Mouse (Mus musculus): Measurements from ENCODE around the gene Trim10. TPM values are rescaled to one million over a fixed set of nuclear protein-coding genes. Genes with fewer than 3 reads are reported as not detected.

Gene Trim10
- polyA plus RNA-seq, 1 experiment, result not detected

DNA sequence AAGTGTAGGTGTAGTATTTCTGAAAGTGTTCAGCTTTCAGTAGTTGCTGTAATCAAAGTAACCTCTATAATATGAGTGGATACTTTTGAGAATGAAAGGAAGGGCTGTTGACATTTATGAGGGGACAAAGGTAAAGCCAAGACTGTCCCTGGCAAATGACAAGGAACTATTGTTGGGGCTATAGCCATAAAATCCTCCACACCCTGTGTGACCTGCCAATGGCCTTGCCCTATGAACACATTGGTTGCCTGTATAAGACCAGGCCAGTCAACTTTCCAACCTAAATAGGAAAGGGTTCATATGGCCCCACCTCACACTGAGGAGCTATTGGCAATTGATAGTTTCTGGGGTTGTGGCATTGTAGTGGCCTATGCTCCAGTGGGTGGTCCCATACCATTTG is 27.7 kb downstream of the Trim10 start:
- H3K4me3 ChIP-seq (ENCODE audit: control insufficient read depth, low read depth, low read length), result no peak overlapping the region
- H3K27ac ChIP-seq (ENCODE audit: control insufficient read depth, insufficient read depth, low read depth, low read length), result no peak overlapping the region
- TF ChIP-seq POLR2A (IDR thresholded peaks at IDR 0.05; ENCODE audit: control insufficient read depth, low read depth, low read length) (no peak), CTCF (IDR thresholded peaks at IDR 0.05; ENCODE audit: control insufficient read depth, insufficient read depth, insufficient replicate concordance, low read depth, low read length) (no peak)
- no peaks in the 10 kb centered on the region for H3K4me1 ChIP-seq (ENCODE audit: control insufficient read depth, insufficient read depth, low read length)
- H3K27me3 ChIP-seq (ENCODE audit: control insufficient read depth, insufficient read depth, low read length), result no peaks in the 10 kb centered on the region
- H3K36me3 ChIP-seq (ENCODE audit: control insufficient read depth, insufficient read depth, low read length), result no peaks in the 10 kb centered on the region

- H3K27me3 ChIP-seq (ENCODE audit: control insufficient read depth, insufficient read depth, low read length), result no peaks in the 10 kb centered on the region
- H3K36me3 ChIP-seq (ENCODE audit: control insufficient read depth, insufficient read depth, low read length), result no peaks in the 10 kb centered on the region
- H3K4me3 ChIP-seq (ENCODE audit: control insufficient read depth, low read depth, low read length), result no peak within 1 kb of the TSS
- H3K4me1 ChIP-seq (ENCODE audit: control insufficient read depth, insufficient read depth, low read length), result no peaks in the 10 kb centered on the region
- H3K27ac ChIP-seq (ENCODE audit: control insufficient read depth, insufficient read depth, low read depth, low read length), result no peak within 1 kb of the TSS
- TF ChIP-seq CTCF (IDR thresholded peaks at IDR 0.05; ENCODE audit: control insufficient read depth, insufficient read depth, insufficient replicate concordance, low read depth, low read length) (no peak), POLR2A (IDR thresholded peaks at IDR 0.05; ENCODE audit: control insufficient read depth, low read depth, low read length) (no peak)
Observed at GRCm38 (mm10) chr17:36897552-36898205, 28.3 kb downstream of the Trim10 start, which contains the start of gene Trim31. Gene Trim31, plus strand, starts transcription at chr17:36898118.

GRCm38 (mm10) chr17:36899376-36899775 is 30.0 kb downstream of the Trim10 start:
- no peak for TF ChIP-seq POLR2A (IDR thresholded peaks at IDR 0.05; ENCODE audit: control insufficient read depth, low read depth, low read length)
- no peak for TF ChIP-seq CTCF (IDR thresholded peaks at IDR 0.05; ENCODE audit: control insufficient read depth, insufficient read depth, insufficient replicate concordance, low read depth, low read length)
- H3K36me3 ChIP-seq (ENCODE audit: control insufficient read depth, insufficient read depth, low read length), result no peaks in the 10 kb centered on the region
- H3K27ac ChIP-seq (ENCODE audit: control insufficient read depth, insufficient read depth, low read depth, low read length), result no peak overlapping the region
- no peaks in the 10 kb centered on the region for H3K4me1 ChIP-seq (ENCODE audit: control insufficient read depth, insufficient read depth, low read length)
- no peak overlapping the region for H3K4me3 ChIP-seq (ENCODE audit: control insufficient read depth, low read depth, low read length)
- no peaks in the 10 kb centered on the region for H3K27me3 ChIP-seq (ENCODE audit: control insufficient read depth, insufficient read depth, low read length)

DNA sequence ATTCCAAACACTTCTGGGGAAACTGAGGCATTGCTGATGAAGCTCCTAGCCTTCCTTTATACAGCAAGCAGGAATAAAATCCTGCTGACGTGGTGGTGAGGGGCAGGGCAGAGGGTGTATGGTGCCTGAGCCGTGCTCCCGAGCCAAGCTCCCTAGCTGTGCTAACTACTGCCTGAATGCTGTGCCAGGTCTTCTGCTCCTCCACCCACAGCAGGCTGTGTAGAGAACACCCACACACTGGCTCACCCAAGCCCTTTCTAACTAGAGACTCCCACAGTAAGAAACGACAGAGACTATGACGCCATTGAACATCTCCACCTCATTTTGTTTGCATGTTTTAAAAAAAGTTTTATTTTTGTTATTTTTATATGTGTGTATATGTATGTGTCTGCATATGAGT is 30.6 kb downstream of the Trim10 start:
- H3K36me3 ChIP-seq (ENCODE audit: control insufficient read depth, insufficient read depth, low read length), result no peaks in the 10 kb centered on the region
- H3K27me3 ChIP-seq (ENCODE audit: control insufficient read depth, insufficient read depth, low read length), result no peaks in the 10 kb centered on the region
- no peaks in the 10 kb centered on the region for H3K4me1 ChIP-seq (ENCODE audit: control insufficient read depth, insufficient read depth, low read length)
- TF ChIP-seq POLR2A (IDR thresholded peaks at IDR 0.05; ENCODE audit: control insufficient read depth, low read depth, low read length) (no peak), CTCF (IDR thresholded peaks at IDR 0.05; ENCODE audit: control insufficient read depth, insufficient read depth, insufficient replicate concordance, low read depth, low read length) (no peak)
- H3K4me3 ChIP-seq (ENCODE audit: control insufficient read depth, low read depth, low read length), result no peak overlapping the region
- no peak overlapping the region for H3K27ac ChIP-seq (ENCODE audit: control insufficient read depth, insufficient read depth, low read depth, low read length)

- H3K27me3 ChIP-seq (ENCODE audit: control insufficient read depth, insufficient read depth, low read length), result no peaks in the 10 kb centered on the region
- H3K4me3 ChIP-seq (ENCODE audit: control insufficient read depth, low read depth, low read length), result no peak overlapping the region
- no peaks in the 10 kb centered on the region for H3K36me3 ChIP-seq (ENCODE audit: control insufficient read depth, insufficient read depth, low read length)
- H3K27ac ChIP-seq (ENCODE audit: control insufficient read depth, insufficient read depth, low read depth, low read length), result no peak overlapping the region
- TF ChIP-seq POLR2A (IDR thresholded peaks at IDR 0.05; ENCODE audit: control insufficient read depth, low read depth, low read length) (no peak), CTCF (IDR thresholded peaks at IDR 0.05; ENCODE audit: control insufficient read depth, insufficient read depth, insufficient replicate concordance, low read depth, low read length) (no peak)
- H3K4me1 ChIP-seq (ENCODE audit: control insufficient read depth, insufficient read depth, low read length), result no peaks in the 10 kb centered on the region
Observed at GRCm38 (mm10) chr17:36900691-36901090, 31.3 kb downstream of the Trim10 start.

DNA sequence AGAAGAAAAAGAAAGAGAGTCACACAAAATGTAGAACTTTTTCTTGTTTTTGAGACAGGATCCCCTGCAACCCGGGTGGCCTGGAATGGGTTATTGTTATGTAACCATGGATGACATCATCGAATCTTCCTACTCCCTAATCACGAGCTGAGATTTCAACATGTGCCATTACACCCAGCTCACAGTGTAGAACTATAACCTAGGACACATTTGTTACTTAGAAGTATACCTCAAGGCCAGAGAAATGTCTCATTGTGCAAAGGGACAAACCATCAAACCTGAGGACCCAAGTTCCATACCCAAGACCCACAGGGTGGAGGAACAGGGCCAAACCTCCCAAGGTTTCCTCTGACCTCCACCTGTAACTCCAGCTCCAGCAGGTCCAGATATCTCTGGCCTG is 34.3 kb downstream of the Trim10 start:
- no peaks in the 10 kb centered on the region for H3K27me3 ChIP-seq (ENCODE audit: control insufficient read depth, insufficient read depth, low read length)
- TF ChIP-seq CTCF (IDR thresholded peaks at IDR 0.05; ENCODE audit: control insufficient read depth, insufficient read depth, insufficient replicate concordance, low read depth, low read length) (no peak), POLR2A (IDR thresholded peaks at IDR 0.05; ENCODE audit: control insufficient read depth, low read depth, low read length) (no peak)
- no peaks in the 10 kb centered on the region for H3K36me3 ChIP-seq (ENCODE audit: control insufficient read depth, insufficient read depth, low read length)
- no peaks in the 10 kb centered on the region for H3K4me1 ChIP-seq (ENCODE audit: control insufficient read depth, insufficient read depth, low read length)
- H3K4me3 ChIP-seq (ENCODE audit: control insufficient read depth, low read depth, low read length), result no peak overlapping the region
- H3K27ac ChIP-seq (ENCODE audit: control insufficient read depth, insufficient read depth, low read depth, low read length), result no peak overlapping the region

- no peak overlapping the region for H3K27ac ChIP-seq (ENCODE audit: control insufficient read depth, insufficient read depth, low read depth, low read length)
- no peak overlapping the region for H3K4me3 ChIP-seq (ENCODE audit: control insufficient read depth, low read depth, low read length)
- no peaks in the 10 kb centered on the region for H3K27me3 ChIP-seq (ENCODE audit: control insufficient read depth, insufficient read depth, low read length)
- TF ChIP-seq POLR2A (IDR thresholded peaks at IDR 0.05; ENCODE audit: control insufficient read depth, low read depth, low read length), result no peak
- no peak for TF ChIP-seq CTCF (IDR thresholded peaks at IDR 0.05; ENCODE audit: control insufficient read depth, insufficient read depth, insufficient replicate concordance, low read depth, low read length)
- H3K36me3 ChIP-seq (ENCODE audit: control insufficient read depth, insufficient read depth, low read length), result no peaks in the 10 kb centered on the region
- peaks cover 2% of the 10 kb centered on the region; the same call in 1 of the 2 replicates for H3K4me1 ChIP-seq (ENCODE audit: control insufficient read depth, insufficient read depth, low read length)
Observed at GRCm38 (mm10) chr17:36908235-36908634, 38.9 kb downstream of the Trim10 start.

All from testis, adult 2 months (tissue).